Mouse (Mus musculus) urinary bladder, postnatal 36 days (tissue): Measurements from ENCODE around the gene Kif24.

Experiments
- DNase-seq, 2 experiments: peaks; one replicate each; pipeline ENCODE4 v3.0.0; 2022; ENCODE audit warnings: low spot score in 2 of 2, mixed read lengths in 1 of 2

Kif24 gene

GRCm38 (mm10) chr4:41349199-41349591 lies 115.5 kb downstream of the Kif24 start:
- peak in 1 of 2 experiments; percentile 57 for DNase-seq

- DNase-seq, result peak; percentile 84 to 94
Observed at GRCm38 (mm10) chr4:41348584-41349198, 116.0 kb downstream of the Kif24 start, which contains the start of gene Ubap1. Ubap1 (plus strand) TSS chr4:41348996.

- no peak for DNase-seq
Observed at GRCm38 (mm10) chr4:41347839-41348238, 116.8 kb downstream of the Kif24 start.

GRCm38 (mm10) chr4:41346011-41346410 lies 118.7 kb downstream of the Kif24 start:
- DNase-seq, result no peak

GRCm38 (mm10) chr4:41340912-41341550 lies 123.7 kb downstream of the Kif24 start:
- no peak for DNase-seq
